Mouse (Mus musculus) thymus, adult 2 months (tissue): ENCODE results near the gene Rad51b. TPM values are rescaled to one million over a fixed set of nuclear protein-coding genes. Genes with fewer than 3 reads are reported as not detected.

ENCODE experiments used
- DNase-seq: peaks from one replicate; pipeline ENCODE4 v3.0.0; 2021
- H3K27ac ChIP-seq: fragments of 200-500 bp; 2 replicates; pipeline ENCODE4 v1.5.1; 2012; ENCODE audit warnings: low read length, control low read depth; ENCODE audit not compliant: control insufficient read depth, insufficient read depth
- H3K27me3 ChIP-seq: fragments of 200-500 bp; 2 replicates; pipeline ENCODE4 v1.6.1; 2012; ENCODE audit warnings: mild to moderate bottlenecking, low read length, moderate library complexity, mixed read lengths; ENCODE audit not compliant: control insufficient read depth, insufficient read depth
- H3K36me3 ChIP-seq: fragments of 200-500 bp; 2 replicates; pipeline ENCODE4 v1.6.1; 2012; ENCODE audit warnings: mild to moderate bottlenecking, low read length, moderate library complexity; ENCODE audit not compliant: control insufficient read depth, insufficient read depth
- H3K4me1 ChIP-seq: fragments of 200-500 bp; replicated peaks from 2 replicates; pipeline ENCODE4 v1.6.1; 2012; ENCODE audit warnings: low read length; ENCODE audit not compliant: control insufficient read depth, insufficient read depth
- H3K4me3 ChIP-seq: fragments of 200-500 bp; 2 replicates; pipeline ENCODE4 v1.5.1; 2012; ENCODE audit warnings: mild to moderate bottlenecking, low read length, control low read depth, moderate library complexity; ENCODE audit not compliant: control insufficient read depth, insufficient read depth
- CTCF ChIP-seq: fragments of 200-500 bp; IDR thresholded peaks from 2 replicates; pipeline ENCODE4 v1.5.1; 2012; ENCODE audit warnings: mild to moderate bottlenecking, control low read depth, low read length, moderate library complexity, borderline replicate concordance; ENCODE audit not compliant: control insufficient read depth, poor library complexity, insufficient read depth; ENCODE audit errors: extremely low read depth
- POLR2A ChIP-seq: fragments of 200-500 bp; IDR thresholded peaks from 2 replicates; pipeline ENCODE4 v1.6.1; 2012; ENCODE audit warnings: mild to moderate bottlenecking, low read length, control low read depth, moderate library complexity; ENCODE audit not compliant: control insufficient read depth, poor library complexity, insufficient read depth; ENCODE audit errors: extremely low read depth
- WGBS: fragments of 180-500 bp; shearing (Covaris S2); methylation state at CpG from one replicate; pipeline ENCODE4 v1.1.7; 2018; 5-methylcytosine and 5-hydroxymethylcytosine counted together
- polyA plus RNA-seq: library from polyadenylated mRNA; depleted of rRNA; stranded (reverse); fragments of >200 nt; gene quantifications from 2 replicates; pipeline ENCODE4 v1.2.3, GENCODE M21; 2012

Rad51b gene
- polyA plus RNA-seq, 1 experiment, result 1.1 TPM

- 94% methylated on average over 8 of the region's 8 CpGs for WGBS
- no peak for DNase-seq
These were observed 139.0 kb downstream of the Rad51b start for GRCm38 (mm10) chr12:79436035-79436434.

DNA sequence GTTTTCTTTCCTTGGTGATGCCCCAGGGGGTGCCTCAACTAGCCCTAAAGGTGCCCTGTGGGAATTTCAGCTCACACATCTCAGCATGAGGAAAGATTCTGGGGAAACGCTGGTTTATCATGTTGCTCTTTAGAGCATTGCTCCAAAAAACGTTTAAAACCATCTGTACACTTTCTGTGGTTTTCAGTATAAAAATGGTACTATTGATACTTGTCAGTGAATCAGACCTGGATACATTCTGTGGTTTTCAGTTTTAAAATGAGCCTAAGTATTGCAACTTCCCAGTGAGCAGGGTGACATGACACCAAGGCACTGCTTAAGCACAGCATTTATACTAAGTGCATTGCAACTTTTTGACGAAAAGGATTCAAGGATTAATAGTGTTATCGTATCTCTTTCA, 139.8 kb downstream of the Rad51b start:
- Histone ChIP-seq H3K27ac (no peak overlapping the region), H3K4me3 (no peak overlapping the region), H3K36me3 (no peaks in the 10 kb centered on the region), H3K27me3 (no peaks in the 10 kb centered on the region), H3K4me1 (peaks cover 10% of the 10 kb centered on the region)
- 36% methylated on average over 4 of the region's 4 CpGs for WGBS
- TF ChIP-seq POLR2A (no peak), CTCF (no peak)
- DNase-seq, result no peak

More at GRCm38 (mm10) chr12:79436035-79436434, 139.0 kb downstream of the Rad51b start:
- Histone ChIP-seq H3K4me3 (no peak overlapping the region), H3K27ac (no peak overlapping the region), H3K4me1 (peaks cover 7% of the 10 kb centered on the region), H3K27me3 (no peaks in the 10 kb centered on the region), H3K36me3 (no peaks in the 10 kb centered on the region)
- TF ChIP-seq CTCF (no peak), POLR2A (no peak)

DNA sequence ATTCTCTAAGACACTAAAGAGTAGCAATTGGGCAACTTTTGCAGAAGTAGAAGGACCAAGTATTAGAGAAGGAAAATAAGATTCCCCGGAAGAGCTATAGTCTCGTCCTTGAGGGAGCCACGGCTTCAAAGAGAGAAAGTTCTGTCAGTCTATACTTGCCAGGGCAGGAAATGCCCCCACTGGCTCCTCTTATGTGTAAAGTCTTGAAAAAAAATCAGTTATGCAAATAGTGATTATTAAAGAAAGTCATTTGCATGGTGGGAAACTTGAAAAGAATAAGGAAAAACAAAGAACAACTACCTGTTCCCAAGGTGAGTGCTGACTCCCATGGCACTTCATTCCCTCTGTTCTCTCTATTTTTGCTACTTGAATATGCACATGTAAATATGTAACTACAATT, 140.5 kb downstream of the Rad51b start:
- H3K4me1 ChIP-seq, result peaks cover 10% of the 10 kb centered on the region
- no peak for TF ChIP-seq CTCF
- 17% methylated on average over 3 of the region's 3 CpGs for WGBS
- no peaks in the 10 kb centered on the region for H3K36me3 ChIP-seq
- no peak overlapping the region for H3K4me3 ChIP-seq
- H3K27me3 ChIP-seq, result no peaks in the 10 kb centered on the region
- no peak for DNase-seq
- H3K27ac ChIP-seq, result no peak overlapping the region

DNA sequence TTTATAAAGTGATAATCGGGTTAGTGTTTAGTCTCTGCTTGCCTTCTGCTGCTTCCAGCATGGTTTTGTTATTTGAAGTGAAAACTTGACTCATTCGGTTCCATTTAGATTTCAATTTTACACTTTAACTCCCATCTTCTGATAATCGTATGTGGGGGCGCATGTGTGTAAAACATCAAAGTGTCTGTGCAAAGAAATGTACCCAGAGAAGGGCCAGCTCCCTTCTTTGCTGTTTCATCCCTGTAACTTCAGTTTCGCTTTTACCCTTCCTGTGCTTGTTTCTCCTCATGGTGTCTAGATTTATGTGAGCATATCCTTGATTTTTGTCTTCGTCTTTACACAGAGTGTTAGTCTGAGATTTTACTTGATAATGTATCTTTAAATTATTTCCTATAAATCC, 142.9 kb downstream of the Rad51b start:
- TF ChIP-seq POLR2A, result no peak
- no peak for TF ChIP-seq CTCF
- peaks cover 10% of the 10 kb centered on the region for H3K4me1 ChIP-seq
- H3K36me3 ChIP-seq, result no peaks in the 10 kb centered on the region
- H3K4me3 ChIP-seq, result no peak overlapping the region
- 63% methylated on average over 6 of the region's 6 CpGs for whole genome bisulfite sequencing
- DNase-seq, result no peak
- H3K27ac ChIP-seq, result no peak overlapping the region; the same call in 1 of the 2 replicates
- H3K27me3 ChIP-seq, result no peaks in the 10 kb centered on the region

DNA sequence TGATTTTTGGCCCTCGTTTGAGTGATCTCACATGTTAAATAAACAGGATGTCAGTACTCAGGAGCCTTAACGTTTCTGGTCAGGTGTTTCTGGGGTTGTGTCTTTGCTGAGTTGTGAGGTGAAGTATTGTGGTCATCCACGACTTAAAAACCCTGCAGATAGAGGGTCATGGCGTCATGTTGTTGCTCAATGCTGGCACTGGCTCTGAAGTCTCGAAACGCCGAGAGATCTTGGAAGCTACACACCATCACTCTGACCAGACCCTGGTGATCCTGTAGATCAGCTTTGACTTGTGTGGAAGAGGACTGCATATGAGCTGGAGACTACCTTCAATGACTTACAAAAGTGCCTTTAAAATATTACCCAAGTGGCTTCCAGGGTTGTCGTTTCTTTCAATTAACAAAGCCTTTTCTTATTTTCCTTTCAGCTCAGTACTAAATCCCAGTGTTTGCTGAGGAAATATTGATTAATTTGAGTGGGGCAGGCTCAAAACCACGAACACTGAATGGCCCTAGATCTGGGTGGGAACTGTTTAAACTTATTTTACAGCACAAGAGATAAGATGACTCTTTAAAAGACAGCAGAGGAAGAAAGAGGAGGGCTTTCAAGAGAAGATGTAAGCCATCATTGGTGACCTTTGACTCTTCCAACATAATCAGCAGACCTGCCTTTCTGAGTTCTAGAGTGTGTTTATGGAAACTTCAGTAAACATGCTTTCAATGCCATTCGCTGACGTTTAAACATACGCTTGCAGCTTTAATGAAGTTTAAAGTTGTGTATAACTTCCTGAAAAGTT, 144.3 kb downstream of the Rad51b start:
- no peaks in the 10 kb centered on the region for H3K27me3 ChIP-seq
- WGBS, result 64% methylated on average over 12 of the region's 12 CpGs
- H3K4me1 ChIP-seq, result peaks cover 10% of the 10 kb centered on the region
- TF ChIP-seq POLR2A, result no peak
- no peak for TF ChIP-seq CTCF
- DNase-seq, result no peak
- H3K36me3 ChIP-seq, result no peaks in the 10 kb centered on the region
- H3K27ac ChIP-seq, result no peak overlapping the region
- no peak overlapping the region for H3K4me3 ChIP-seq

DNA sequence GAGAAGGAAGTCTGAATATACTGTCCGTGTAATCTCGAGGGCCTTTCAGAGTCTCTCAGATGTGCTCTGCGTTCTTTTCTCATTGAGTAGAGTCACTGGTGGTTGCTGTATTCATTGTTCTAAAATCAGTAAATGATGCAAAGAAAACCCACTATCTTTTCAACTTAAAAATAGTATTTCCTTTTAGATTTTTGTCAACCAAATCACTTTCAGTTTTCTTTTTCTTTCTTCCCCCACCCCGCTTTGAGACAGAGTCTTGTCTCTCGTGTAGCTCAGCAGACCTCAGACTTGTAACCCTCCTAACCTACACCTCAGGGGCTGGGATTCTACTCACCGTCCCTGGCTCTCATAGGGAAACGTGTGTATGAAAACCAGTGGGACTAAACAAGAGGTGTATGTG, 145.0 kb downstream of the Rad51b start:
- Histone ChIP-seq H3K36me3 (no peaks in the 10 kb centered on the region), H3K4me3 (no peak overlapping the region), H3K27ac (no peak overlapping the region), H3K4me1 (peaks cover 10% of the 10 kb centered on the region), H3K27me3 (no peaks in the 10 kb centered on the region)
- no peak for TF ChIP-seq POLR2A
- no peak for TF ChIP-seq CTCF
- DNase-seq, result no peak
- 11% methylated on average over 7 of the region's 7 CpGs for WGBS

DNA sequence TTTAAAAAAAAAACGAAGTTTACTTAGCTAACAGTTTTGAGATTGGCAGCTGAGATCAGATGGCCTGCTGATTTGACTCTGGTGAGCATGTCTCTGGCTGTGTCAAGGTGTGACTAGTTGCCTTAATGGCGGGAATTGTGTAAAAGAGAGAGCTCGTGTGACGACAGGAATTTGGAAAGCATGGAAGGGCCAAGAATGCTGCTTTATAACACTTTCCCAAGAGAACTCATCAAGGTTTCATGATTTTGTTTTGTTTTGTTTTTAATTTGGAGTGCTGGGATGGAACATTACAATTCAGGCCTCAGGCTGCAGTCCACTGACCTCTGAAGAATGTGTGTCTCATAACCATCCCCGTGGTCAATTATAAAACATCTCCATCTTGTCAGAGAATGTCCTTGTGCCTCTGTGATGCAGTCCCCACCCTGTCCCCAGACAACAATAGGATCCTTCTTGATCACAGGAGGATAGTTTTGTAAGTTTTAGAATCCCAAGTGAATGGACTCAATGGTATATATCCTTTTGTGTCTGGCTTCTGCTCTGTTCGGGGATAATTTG, 145.8 kb downstream of the Rad51b start:
- no peak overlapping the region for H3K27ac ChIP-seq
- no peak for DNase-seq
- peaks cover 9% of the 10 kb centered on the region for H3K4me1 ChIP-seq
- TF ChIP-seq POLR2A, result no peak
- TF ChIP-seq CTCF, result no peak
- no peaks in the 10 kb centered on the region for H3K27me3 ChIP-seq
- 91% methylated on average over 6 of the region's 6 CpGs for WGBS
- no peaks in the 10 kb centered on the region for H3K36me3 ChIP-seq
- no peak overlapping the region for H3K4me3 ChIP-seq
